Mouse (Mus musculus): ENCODE results near the gene Gm8271. TPM values are rescaled to one million over a fixed set of nuclear protein-coding genes. Genes with fewer than 3 reads are reported as not detected.

The Gm8271 gene
- polyA plus RNA-seq (2015; fragmentation: Nextera tagmentation; extraction: Ambion mirVana): not detected in 2 replicates

DNA sequence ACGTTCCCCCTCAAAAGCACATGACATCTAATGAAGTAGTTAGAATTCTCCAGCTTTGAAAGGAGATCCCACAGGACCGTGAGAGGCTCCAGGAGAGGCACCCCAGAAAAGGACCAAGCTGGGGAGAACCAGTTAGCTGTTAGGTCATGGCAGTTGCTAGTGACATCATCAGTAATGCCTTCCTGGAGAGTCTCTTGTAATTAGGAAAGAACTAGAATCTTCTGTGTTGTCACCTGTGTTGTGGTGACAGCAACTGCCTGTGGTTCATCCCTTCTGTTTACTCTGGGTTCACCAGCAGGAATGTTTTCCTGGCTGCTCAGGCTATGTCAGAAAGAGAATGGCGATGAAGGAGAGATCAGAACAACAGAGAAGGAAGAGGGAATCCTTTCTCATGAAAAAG, at the start of gene Gm8271:
Gene Gm8271 (plus strand): TSS at position 301 of the 400 bp plus-strand sequence.

DNA sequence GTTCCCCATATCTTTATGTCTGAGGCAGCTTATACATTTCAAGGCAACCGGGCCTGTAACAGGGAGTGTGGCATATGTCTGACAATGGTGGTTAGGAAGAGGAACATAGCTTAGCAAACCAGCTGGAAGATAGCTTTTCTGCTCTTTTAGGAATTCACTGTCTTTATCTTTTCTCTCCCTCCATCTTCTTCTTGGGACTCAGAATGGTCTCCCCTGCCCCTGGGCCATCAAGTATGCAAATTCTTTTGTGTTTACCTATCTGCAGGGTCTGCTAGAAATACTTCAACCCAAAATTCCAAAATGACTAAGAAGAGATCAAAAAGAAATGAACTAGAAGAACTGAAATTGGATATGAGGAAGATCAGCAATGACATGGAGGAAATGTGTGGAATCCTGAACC, 21.4 kb upstream of the Gm8271 start, which contains the start of gene Gm3317:
Gene Gm3317 (plus strand): TSS at position 301 of the 400 bp plus-strand sequence.

Other genes starting within 250 kb of the Gm8271 start
- not detected in 2 replicates for gene Gm8297, start 201.9 kb upstream of the Gm8271 start, polyA plus RNA-seq (2015; fragmentation: Nextera tagmentation; extraction: Ambion mirVana)
- gene Gm3298, start 169.9 kb upstream of the Gm8271 start, polyA plus RNA-seq (2015; fragmentation: Nextera tagmentation; extraction: Ambion mirVana): not detected in 2 replicates
- gene 4930555G01Rik, start 135.2 kb upstream of the Gm8271 start, polyA plus RNA-seq (2015; fragmentation: Nextera tagmentation; extraction: Ambion mirVana): not detected in 2 replicates
- 0.75 TPM in 1 of 2 replicates, not detected in the other for gene Gm8281, start 114.8 kb upstream of the Gm8271 start, polyA plus RNA-seq (2015; fragmentation: Nextera tagmentation; extraction: Ambion mirVana)
- not detected in 2 replicates for gene Gm8279, start 54.3 kb upstream of the Gm8271 start, polyA plus RNA-seq (2015; fragmentation: Nextera tagmentation; extraction: Ambion mirVana)
- not detected in 2 replicates for gene Gm3317, start 21.3 kb upstream of the Gm8271 start, polyA plus RNA-seq (2015; fragmentation: Nextera tagmentation; extraction: Ambion mirVana)
- not detected in 2 replicates for gene Gm3526, start 74.8 kb downstream of the Gm8271 start, polyA plus RNA-seq (2015; fragmentation: Nextera tagmentation; extraction: Ambion mirVana)
- not detected in 2 replicates for gene Gm3542, start 149.1 kb downstream of the Gm8271 start, polyA plus RNA-seq (2015; fragmentation: Nextera tagmentation; extraction: Ambion mirVana)
- gene Gm3500, start 203.3 kb downstream of the Gm8271 start, polyA plus RNA-seq (2015; fragmentation: Nextera tagmentation; extraction: Ambion mirVana): not detected in 2 replicates